Mouse (Mus musculus) limb, embryonic 10.5 days (tissue): ENCODE data around the gene Plau. TPM values are rescaled to one million over a fixed set of nuclear protein-coding genes. Genes with fewer than 3 reads are reported as not detected.
A peak's percentile ranks its signal among the peaks of the same experiment; 100 is the strongest.

Experiments
- DNase-seq: peaks from one replicate; pipeline ENCODE4 v3.0.0-alpha.2; 2017; ENCODE audit warnings: low spot score
- H3K27ac ChIP-seq: fragments of 300-500 bp; sonication (generic); 2 replicates; pipeline ENCODE4 v1.5.1; 2016; ENCODE audit warnings: mild to moderate bottlenecking
- H3K27me3 ChIP-seq: fragments of 300-500 bp; sonication (generic); 2 replicates; pipeline ENCODE4 v1.6.1; 2016; ENCODE audit warnings: low read depth, mild to moderate bottlenecking; ENCODE audit not compliant: poor library complexity, severe bottlenecking
- H3K36me3 ChIP-seq: fragments of 300-500 bp; sonication (generic); 2 replicates; pipeline ENCODE4 v1.6.1; 2016; ENCODE audit warnings: mild to moderate bottlenecking, moderate library complexity
- H3K4me1 ChIP-seq: fragments of 300-500 bp; sonication (generic); 2 replicates; pipeline ENCODE4 v1.6.1; 2016
- H3K4me3 ChIP-seq: fragments of 300-500 bp; sonication (generic); 2 replicates; pipeline ENCODE4 v1.5.1; 2016; ENCODE audit warnings: mild to moderate bottlenecking, moderate library complexity
- H3K9me3 ChIP-seq: fragments of 300-500 bp; sonication (generic); replicated peaks from 2 replicates; pipeline ENCODE4 v1.6.1; 2016; ENCODE audit warnings: mild to moderate bottlenecking
- WGBS: fragments of 180-500 bp; shearing (Covaris S2); methylation state at CpG from one replicate; pipeline ENCODE4 v1.1.7; 2016; 5-methylcytosine and 5-hydroxymethylcytosine counted together
- polyA plus RNA-seq: library from polyadenylated mRNA; unstranded; fragments of >200 nt; fragmentation: Nextera tagmentation; extraction: Ambion mirVana; gene quantifications from 2 replicates; pipeline ENCODE4 v1.2.1, GENCODE M21; 2016

Plau gene
- polyA plus RNA-seq: 0.54 and 0.55 TPM in 2 replicates

- peak; percentile 80 for DNase-seq
- Histone ChIP-seq H3K9me3 (no peaks in the 10 kb centered on the region), H3K4me3 (peak within 1 kb of the TSS; percentile 65), H3K36me3 (no peaks in the 10 kb centered on the region), H3K4me1 (peaks cover 18% of the 10 kb centered on the region), H3K27me3 (peaks cover 31% of the 10 kb centered on the region), H3K27ac (peak within 1 kb of the TSS; percentile 85)
- WGBS: 1% methylated on average over 32 of the region's 33 CpGs
Observed at GRCm38 (mm10) chr14:20836171-20836904, at the start of gene Plau. Plau (plus strand) TSS chr14:20836660.

DNA sequence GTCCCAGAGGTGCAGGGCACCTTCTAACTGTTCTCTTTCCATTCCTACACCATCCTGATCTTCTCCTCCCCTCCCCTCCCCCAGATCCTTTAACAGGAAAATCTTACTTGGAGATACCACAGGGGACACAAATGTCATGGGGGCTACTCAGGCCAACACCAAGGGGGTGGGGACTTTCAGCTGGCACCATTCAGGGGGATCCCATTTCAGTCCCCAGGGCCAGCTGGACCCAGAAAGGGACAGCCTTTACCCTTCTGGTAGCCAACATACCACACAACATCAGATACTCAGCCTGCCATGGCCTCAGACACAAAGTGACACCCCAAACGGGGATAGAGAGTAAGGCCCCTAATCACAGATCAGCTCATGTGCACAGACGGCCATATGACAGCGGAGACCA is 48.3 kb upstream of the Plau start:
- Histone ChIP-seq H3K9me3 (no peaks in the 10 kb centered on the region), H3K4me3 (no peak overlapping the region), H3K4me1 (peaks cover 35% of the 10 kb centered on the region), H3K27me3 (no peaks in the 10 kb centered on the region), H3K36me3 (peaks cover 94% of the 10 kb centered on the region), H3K27ac (no peak overlapping the region)
- DNase-seq: no peak
- 80% methylated on average over 3 of the region's 3 CpGs for WGBS

- Histone ChIP-seq H3K36me3 (peaks cover 80% of the 10 kb centered on the region), H3K27ac (no peak overlapping the region), H3K4me1 (peaks cover 42% of the 10 kb centered on the region), H3K4me3 (no peak overlapping the region), H3K9me3 (no peaks in the 10 kb centered on the region), H3K27me3 (no peaks in the 10 kb centered on the region)
- no peak for DNase-seq
- WGBS: 88% methylated on average over 4 of the region's 4 CpGs
Observed at GRCm38 (mm10) chr14:20789593-20789992, 46.9 kb upstream of the Plau start.

DNA sequence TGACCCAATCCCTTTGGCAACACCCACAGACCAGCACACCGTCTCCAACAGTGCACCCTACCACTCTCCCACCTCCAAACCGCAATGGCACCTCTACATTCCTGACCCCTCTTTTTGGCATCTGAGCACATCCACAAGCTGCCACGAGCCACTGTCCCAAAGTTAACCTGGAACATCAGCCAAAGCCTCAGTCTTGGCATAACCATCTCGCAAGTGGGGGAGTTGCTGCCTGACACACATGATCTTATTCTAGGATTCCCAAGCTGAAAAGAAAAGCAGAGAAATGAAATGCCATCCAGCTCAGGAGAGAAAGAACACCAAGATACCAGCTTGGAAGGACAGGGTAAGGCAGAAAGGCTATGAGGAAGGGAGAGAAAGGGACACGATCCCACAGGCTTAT is 46.0 kb upstream of the Plau start:
- WGBS: 95% methylated on average over 5 of the region's 5 CpGs
- H3K27me3 ChIP-seq: no peaks in the 10 kb centered on the region
- no peak overlapping the region for H3K4me3 ChIP-seq
- H3K4me1 ChIP-seq: peaks cover 47% of the 10 kb centered on the region
- H3K9me3 ChIP-seq: no peaks in the 10 kb centered on the region
- peaks cover 71% of the 10 kb centered on the region for H3K36me3 ChIP-seq
- H3K27ac ChIP-seq: no peak overlapping the region
- DNase-seq: no peak

GRCm38 (mm10) chr14:20790996-20791395 is 45.5 kb upstream of the Plau start:
- Histone ChIP-seq H3K4me1 (peaks cover 47% of the 10 kb centered on the region), H3K36me3 (peaks cover 66% of the 10 kb centered on the region)
- no peak for DNase-seq

GRCm38 (mm10) chr14:20791511-20792242 is 44.8 kb upstream of the Plau start:
- no peak for DNase-seq
- Histone ChIP-seq H3K4me1 (peaks cover 43% of the 10 kb centered on the region), H3K36me3 (peaks cover 59% of the 10 kb centered on the region), H3K4me3 (peak overlapping the region; percentile 18), H3K27ac (peak overlapping the region; percentile 19; the same call in 1 of the 2 replicates), H3K27me3 (no peaks in the 10 kb centered on the region), H3K9me3 (no peaks in the 10 kb centered on the region)
- 88% methylated on average over 16 of the region's 16 CpGs for WGBS

More at GRCm38 (mm10) chr14:20790996-20791395, 45.5 kb upstream of the Plau start:
- Histone ChIP-seq H3K4me3 (no peak overlapping the region), H3K27ac (no peak overlapping the region), H3K9me3 (no peaks in the 10 kb centered on the region), H3K27me3 (no peaks in the 10 kb centered on the region)
- 96% methylated on average over 6 of the region's 6 CpGs for WGBS

DNA sequence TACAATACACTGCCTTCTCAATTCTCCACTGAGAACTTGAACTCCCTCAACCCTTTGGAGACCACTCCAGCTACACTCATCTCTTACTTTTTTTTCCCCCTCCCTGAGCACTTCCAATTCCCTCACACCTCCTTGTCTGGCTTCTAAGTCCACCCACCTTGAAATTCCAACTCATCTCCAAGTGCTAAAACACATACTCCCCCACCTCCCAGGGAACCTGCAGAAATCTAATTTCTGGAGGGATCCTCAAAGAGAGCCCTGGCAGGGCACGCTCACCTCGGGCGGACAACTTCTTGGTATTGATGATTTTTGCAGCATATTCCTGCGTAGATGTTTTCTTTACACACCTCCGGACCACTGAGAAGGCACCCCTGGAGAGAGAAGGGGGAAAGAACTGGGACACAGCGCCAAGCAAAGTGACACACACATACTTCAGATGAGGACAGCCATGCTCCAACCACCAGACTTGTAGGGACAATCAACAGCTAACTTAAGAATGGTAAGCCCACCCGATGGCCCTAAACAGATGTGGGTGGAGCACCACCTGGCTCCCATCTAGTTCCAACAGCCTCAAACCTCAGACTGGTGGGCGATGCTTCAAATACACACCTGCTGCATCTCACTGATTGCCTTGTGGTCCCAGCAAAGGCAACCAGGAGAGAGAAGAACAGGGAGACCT is 44.1 kb upstream of the Plau start:
- H3K36me3 ChIP-seq: peaks cover 52% of the 10 kb centered on the region
- H3K27ac ChIP-seq: peak overlapping the region; percentile 95
- H3K27me3 ChIP-seq: no peaks in the 10 kb centered on the region
- H3K4me3 ChIP-seq: peak overlapping the region; percentile 93
- 77% methylated on average over 8 of the region's 8 CpGs for WGBS
- no peak for DNase-seq
- peaks cover 42% of the 10 kb centered on the region for H3K4me1 ChIP-seq
- H3K9me3 ChIP-seq: no peaks in the 10 kb centered on the region

- H3K36me3 ChIP-seq: peaks cover 45% of the 10 kb centered on the region
- peak; percentile 77 for DNase-seq
- peak overlapping the region; percentile 93 for H3K4me3 ChIP-seq
- H3K4me1 ChIP-seq: peaks cover 42% of the 10 kb centered on the region
- peak overlapping the region; percentile 95 for H3K27ac ChIP-seq
- WGBS: 1% methylated on average over 57 of the region's 57 CpGs
- H3K27me3 ChIP-seq: no peaks in the 10 kb centered on the region
- H3K9me3 ChIP-seq: no peaks in the 10 kb centered on the region
Observed at GRCm38 (mm10) chr14:20792922-20793757, 43.3 kb upstream of the Plau start.

- no peaks in the 10 kb centered on the region for H3K27me3 ChIP-seq
- no peaks in the 10 kb centered on the region for H3K9me3 ChIP-seq
- DNase-seq: peak; percentile 90
- 2% methylated on average over 67 of the region's 76 CpGs for WGBS
- peak within 1 kb of the TSS; percentile 95 for H3K27ac ChIP-seq
- peaks cover 37% of the 10 kb centered on the region for H3K36me3 ChIP-seq
- H3K4me3 ChIP-seq: peak within 1 kb of the TSS; percentile 93
- peaks cover 42% of the 10 kb centered on the region for H3K4me1 ChIP-seq
Observed at GRCm38 (mm10) chr14:20793758-20794531, 42.5 kb upstream of the Plau start, which contains the start of gene Camk2g. Camk2g (minus strand) TSS chr14:20794088.

GRCm38 (mm10) chr14:20794589-20794988 is 41.9 kb upstream of the Plau start:
- DNase-seq: no peak
- Histone ChIP-seq H3K4me1 (peaks cover 42% of the 10 kb centered on the region), H3K27me3 (no peaks in the 10 kb centered on the region), H3K4me3 (peak overlapping the region; percentile 93), H3K36me3 (peaks cover 30% of the 10 kb centered on the region), H3K9me3 (no peaks in the 10 kb centered on the region), H3K27ac (peak overlapping the region; percentile 95)
- 12% methylated on average over 9 of the region's 9 CpGs for WGBS

DNA sequence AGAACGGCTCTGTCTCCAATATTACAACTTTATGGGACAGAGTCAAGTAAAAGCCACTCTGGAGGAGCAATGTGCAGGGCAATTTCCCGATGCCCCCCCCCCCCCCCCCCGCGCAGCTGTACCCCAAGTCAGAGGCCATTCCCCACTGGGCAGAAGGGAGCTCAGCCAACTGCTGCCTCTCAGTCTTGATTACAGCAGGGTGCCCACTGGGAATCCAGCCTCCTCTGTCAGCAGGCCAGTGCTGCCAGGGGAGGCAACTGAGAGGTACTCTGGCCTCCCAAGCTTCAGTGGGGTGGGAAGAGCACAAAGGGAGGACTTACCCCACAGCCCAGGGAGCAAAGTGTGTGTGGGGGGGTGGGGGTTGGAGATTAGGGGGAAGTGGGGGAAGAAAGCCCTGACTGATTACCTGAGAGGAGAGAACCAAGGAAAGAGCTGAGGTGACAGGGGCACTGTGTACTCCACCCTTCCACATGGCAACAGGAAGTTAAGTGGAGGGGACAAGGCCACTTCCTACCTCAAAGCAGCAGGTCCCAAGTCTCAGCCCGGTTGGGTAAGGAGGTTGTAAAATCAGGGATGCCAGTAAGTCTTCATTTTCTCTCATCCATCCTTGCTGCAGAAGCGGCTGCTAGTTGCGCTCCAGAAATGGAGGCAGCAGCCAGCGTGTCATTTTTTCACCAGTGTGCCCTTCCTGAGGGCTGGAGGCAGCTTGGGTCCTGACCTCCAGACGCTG is 40.9 kb upstream of the Plau start:
- Histone ChIP-seq H3K27ac (peak overlapping the region; percentile 61), H3K4me1 (peaks cover 46% of the 10 kb centered on the region), H3K4me3 (no peak overlapping the region), H3K27me3 (no peaks in the 10 kb centered on the region), H3K9me3 (no peaks in the 10 kb centered on the region), H3K36me3 (peaks cover 20% of the 10 kb centered on the region)
- 42% methylated on average over 9 of the region's 9 CpGs for WGBS
- no peak for DNase-seq
